Mouse (Mus musculus) heart, postnatal 10 days (tissue): ENCODE measurements at regions not wholly inside any gene's neighbourhood (a gene's known extent, or its start where the extent isn't known, plus 50 kb on each side); places are given as distances from the start of the nearest gene placed in this dataset.

Source experiments
- DNase-seq, 2 experiments: peaks; one replicate each; pipeline ENCODE4 v3.0.0; 2021
- intact Hi-C: fragments of 180-260 bp; cut with DNase I; formaldehyde crosslinking; loops from one replicate; pipeline ENCODE4 v1.15.1; 2025

DNA sequence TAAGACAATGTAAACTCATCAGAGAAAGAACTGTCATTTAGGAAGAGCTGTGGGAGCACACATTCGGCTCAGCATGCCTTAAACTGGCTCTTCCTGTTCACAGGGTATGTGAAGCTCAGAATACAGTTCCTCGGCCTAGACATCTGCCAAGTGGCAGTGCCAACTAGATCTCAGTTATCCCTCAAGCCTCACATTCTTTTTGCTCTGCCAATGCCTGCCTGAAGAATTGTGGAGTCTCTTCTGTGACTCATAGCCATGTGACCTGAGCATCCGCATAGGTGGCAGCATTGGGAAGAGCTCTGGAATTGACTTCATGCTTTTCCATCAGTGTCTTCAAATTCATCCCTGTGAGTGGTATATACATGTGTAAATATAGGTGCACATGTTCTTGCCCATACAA lies 59.7 kb downstream of the Prlhr start:
- intact Hi-C loops, result no loop called here
- no peak for DNase-seq

DNA sequence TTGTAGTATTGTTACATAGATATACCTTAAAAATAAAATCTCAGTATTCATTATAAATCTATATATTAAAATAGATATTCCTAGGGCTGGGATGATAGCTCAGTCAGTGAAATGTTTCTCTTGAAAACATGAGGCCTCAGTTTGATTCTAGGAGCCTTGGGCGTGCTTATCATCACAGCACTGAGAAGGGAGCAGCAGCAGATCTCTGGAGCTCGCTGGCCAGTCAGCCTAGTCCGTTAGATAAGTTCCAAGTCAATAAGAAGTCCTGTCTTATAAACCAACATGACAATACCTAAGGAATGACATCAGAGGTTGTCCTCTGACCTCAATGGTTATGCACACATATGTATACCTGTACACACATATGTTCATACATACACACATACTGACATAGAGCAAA lies 68.7 kb downstream of the Prlhr start:
- DNase-seq, result no peak
- intact Hi-C loops, result no loop called here

DNA sequence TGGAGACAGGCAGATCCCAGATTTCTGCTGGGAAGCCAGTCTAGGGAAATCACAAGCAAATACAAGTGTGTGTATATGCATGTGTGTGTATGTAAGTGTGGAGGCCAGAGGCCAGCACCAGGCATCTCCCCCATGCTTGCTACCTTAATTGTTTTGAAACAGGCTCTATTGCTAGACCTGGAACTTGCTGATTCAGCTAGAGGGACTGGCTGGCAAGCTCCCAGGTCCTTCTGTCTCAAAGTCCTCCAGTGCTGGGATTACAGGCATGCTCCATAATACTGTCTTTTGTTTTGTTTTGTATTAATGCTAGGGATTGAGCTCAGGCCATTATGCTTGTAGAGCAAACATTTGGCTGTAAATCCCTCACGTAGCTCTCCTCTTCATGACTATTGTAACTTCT lies 70.4 kb downstream of the Prlhr start:
- peak in 1 of 2 experiments; percentile 2 for DNase-seq
- intact Hi-C loops, result no loop called here

DNA sequence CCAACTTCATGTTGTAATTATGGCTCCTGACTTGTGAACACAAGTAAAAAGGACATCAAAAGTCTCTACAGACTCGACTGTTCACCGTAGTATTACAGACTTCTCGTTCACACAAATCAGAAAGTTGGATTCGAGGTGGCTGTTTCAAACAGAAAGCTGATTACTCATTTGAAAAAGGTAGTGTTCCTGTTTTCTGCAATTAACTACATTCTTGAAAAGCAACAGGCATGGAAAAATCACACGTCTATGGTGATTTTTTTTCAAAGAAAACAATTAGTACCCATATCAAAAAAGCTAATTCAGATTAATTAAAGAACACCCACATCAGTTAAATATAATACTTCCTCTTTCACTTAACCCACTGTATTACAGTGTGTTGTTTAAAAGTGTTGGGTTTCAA lies 71.5 kb downstream of the Prlhr start:
- DNase-seq, result no peak
- intact Hi-C loops, result no loop called here

DNA sequence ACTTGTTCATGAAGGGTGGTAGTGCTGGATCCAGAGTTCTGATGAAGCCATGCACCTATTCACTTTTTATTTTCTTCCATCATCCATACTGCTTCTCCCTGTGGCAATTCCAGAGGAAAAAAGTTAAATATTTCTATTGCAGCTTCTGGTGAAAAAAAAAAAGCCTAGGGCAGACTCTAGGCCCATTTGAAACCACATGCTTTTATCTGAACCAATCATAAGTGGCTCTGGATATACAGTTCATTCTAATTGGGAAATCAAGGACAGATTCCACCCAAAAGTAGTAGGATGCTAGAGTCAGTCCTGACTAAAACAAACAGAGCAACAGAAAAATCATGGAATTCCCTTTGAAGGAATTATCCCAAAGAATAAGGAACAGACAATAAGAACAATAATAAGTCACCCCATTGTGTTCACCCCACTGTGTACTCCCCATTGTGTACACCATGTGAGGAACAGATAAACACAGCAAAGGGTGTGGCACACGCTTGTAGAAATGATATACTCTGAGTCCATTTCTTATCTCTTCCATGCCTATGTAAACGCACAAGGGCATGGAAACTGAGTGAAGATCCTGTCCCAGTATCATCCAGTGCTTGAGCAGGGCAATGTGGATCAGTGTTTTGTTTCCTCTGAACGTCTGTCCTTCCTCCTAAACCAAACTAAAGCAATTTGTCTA lies 81.4 kb downstream of the Prlhr start:
- DNase-seq, result no peak
- intact Hi-C loops, result no loop called here

DNA sequence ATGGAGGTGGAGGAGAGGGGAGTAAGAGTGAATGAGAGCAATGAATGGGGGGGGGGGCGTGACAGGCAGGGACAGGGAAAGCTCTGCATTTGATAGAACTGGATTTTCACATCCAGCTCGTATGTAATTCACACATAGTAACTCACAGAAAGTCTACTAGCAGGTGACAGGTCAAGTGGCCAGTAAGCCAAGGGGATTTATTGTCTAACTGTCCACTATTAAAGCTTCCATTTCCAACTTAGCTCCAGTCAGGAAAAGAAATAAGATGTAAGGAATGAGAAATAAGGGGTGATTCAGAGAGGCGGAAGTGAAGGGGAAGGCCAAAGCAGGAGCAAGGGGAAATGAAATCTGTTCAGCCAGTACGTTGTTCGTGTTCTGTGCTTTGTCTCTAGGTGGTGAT lies 83.4 kb downstream of the Prlhr start:
- DNase-seq, result no peak
- intact Hi-C loops, result no loop called here

DNA sequence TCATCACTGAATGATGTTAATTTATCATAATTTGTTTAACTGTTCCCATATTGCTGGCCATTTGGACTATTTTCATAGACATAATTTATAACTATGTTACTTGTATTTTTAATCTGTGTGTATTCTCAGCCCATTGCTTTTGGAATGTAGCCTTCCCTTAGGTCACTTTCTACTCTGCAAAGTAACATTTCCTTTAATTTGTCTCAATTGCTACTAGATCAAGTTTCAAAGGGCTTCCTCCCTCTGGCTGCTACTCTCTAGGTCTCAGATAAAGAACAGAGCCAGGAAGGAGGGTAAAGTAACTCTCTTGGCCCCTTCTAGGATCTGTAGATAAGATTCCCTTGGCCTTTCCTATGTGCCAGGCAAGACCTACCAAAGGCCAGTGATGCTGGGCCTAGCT lies 85.4 kb downstream of the Prlhr start:
- no peak for DNase-seq
- intact Hi-C loops, result no loop called here

DNA sequence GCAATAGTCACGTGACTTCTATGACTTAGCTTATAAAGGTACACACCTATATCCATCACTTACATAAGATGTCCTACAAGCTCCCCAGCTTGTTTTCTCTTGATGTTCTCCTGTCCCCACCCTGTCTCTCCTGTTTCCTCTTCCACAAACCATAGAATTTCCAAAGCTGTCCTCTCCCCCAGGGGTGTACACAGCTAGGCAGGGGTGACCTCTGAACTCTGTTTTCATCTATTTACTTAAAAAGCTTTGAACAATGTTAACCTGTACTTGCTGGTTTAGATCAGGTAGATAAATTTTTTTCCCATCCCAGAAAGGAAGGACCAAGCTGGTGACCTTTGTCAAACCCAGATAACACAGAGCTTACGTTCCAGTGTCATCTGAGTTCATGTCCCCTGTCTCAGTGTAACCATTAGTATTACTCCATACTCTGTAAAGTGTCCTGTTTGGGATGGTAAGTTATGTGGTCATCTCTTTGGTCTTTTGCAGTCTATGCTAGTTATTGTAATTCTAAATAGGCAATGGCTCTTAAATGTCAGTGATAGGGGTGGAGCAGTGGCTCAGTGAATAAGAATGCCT lies 89.0 kb downstream of the Prlhr start:
- intact Hi-C loops, result no loop called here
- DNase-seq, result no peak

DNA sequence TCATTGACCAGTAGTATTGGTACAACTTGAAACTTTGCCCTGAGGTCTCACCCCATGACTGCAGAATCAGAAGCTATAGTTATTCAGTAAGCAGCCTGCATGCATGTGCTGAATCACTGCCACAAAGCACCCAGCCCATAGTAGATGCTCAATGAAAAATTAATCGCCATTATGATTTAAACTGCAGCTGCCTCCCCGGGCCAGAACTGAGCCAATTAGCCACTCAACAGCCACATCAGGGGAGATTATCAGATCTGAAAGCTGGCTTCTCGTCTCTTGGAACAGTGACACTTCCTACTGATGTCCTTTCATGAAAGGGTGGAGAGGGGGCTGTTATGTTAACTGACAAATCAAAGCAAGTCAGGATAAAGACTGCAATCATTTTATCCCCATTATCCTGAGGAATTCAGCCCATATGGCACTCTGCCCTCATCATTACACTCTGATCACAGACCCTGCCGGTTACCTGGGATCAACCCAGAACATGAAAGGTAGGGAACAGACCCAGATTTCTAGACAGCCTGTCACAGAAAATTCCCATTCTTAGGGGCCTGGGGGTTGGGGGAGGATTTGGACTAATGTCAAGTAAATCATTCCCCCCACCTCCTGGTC lies 104.0 kb downstream of the Prlhr start:
- DNase-seq, result no peak
- intact Hi-C loops, result no loop called here

DNA sequence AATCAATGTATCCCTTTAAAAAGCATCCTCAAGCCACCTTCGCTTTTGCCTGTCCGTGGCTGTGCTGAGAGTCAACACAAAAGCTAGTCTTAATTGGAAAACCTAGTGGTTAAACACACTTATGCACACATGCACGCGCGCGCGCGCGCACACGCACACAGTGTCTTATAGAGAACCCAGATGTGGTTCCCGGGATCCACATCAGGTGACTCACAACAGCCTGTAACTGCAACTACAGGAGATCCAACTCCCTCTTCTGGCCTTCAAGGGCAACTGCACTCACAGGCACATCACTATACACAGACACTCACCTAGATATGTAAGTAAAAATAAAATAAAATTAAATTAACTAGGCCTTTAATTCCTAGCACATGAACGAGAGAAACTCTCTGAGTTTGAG lies 118.4 kb upstream of the Fam204a start:
- no peak for DNase-seq
- intact Hi-C loops, result no loop called here

DNA sequence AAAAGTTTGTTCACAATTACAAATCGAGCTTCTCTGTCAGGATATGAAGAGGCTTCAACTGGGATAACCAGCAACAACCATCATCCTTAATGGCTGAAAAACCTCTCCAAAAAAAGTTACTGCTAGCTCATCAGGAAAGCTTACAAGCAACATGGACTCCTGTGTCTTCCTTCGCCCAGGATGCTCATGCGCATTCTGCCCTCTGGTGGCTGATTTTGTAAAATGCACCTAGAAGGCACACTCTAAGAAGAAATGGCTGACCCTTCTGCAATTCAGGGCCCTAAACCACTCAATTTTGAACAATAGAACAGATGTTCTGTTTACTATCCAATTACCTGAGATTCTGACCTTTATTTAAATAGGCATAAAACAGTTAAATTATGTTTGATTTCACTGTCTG lies 115.0 kb upstream of the Fam204a start:
- peak; percentile 50 to 72 for DNase-seq
- intact Hi-C loops, result no loop called here

DNA sequence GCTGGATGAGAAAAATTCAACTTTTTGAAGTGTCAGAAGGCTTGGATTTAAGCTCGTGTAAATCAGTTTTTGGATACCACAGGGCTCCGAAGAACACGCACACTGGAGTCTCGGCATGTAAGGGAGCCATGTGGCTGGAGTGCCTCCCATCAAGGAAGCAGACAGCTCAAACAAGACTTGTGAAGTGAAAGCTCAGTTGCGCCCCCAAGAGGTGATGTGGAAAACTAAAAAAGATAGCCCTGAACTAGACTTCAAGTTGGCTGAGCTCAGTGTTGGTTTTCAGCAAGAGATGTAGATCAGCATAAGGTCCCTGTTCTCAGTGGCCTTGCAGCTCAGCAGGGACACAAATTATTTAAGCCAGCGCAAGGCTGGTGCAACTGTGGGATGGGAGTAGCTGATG lies 113.7 kb upstream of the Fam204a start:
- intact Hi-C loops, result no loop called here
- no peak for DNase-seq

DNA sequence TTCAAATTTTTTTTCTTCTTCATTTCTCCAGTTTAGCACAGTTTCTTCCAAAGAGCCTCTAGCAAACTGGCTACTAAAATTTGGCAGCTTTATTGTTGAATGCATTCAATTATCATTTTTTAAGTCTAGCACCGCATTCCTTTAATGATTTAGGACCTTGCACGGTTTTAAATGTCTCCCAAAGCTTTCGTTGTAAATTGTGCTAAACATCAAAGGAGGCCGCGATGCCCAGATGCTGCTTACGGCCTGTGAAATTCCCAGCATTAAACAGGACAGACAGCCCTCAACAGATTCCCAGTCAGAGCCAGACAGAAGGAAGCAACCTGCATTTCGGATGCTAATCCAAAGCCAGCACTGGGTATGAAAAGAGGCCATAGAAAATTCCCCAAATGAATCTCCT lies 108.0 kb upstream of the Fam204a start:
- DNase-seq, result no peak
- intact Hi-C loops, result no loop called here

DNA sequence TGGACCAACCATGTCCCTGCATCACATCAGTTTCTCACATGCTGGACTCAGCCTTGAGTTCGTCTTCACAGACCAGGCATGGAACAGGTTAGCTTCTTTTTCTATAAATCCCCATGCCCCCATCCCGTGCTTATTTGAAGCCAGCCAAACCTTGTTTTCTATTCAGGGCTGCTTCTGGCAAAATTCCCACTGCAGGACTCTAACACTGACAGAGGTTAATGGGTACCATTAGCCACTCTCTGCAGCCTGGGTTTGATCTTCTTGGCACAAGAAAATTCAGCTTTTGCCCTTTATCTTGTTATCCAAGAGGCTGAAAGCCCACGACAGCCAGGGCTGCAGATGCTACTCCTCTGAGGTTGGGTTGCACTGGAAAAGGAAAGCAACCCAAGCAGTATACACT lies 101.8 kb upstream of the Fam204a start:
- intact Hi-C loops, result no loop called here
- no peak for DNase-seq

DNA sequence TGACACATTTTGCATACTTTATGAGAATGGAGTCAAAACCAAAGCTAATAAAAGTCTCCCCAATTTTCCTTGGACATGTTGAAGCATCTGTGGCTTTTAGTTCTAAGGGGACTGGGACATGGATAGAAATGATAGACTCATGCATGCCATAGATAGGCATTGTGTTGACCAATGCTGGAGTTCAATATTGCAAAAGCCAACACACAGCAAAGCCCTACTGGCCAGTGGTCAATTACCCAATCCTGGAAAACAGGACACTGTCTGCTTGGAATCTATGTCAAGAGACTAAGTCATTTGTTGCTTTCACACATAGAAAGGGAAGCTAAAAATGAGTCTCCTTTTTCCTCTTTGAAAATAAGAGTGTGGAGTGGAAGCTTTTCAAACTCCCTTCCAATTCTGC lies 99.1 kb upstream of the Fam204a start:
- no peak for DNase-seq
- intact Hi-C loops, result no loop called here

DNA sequence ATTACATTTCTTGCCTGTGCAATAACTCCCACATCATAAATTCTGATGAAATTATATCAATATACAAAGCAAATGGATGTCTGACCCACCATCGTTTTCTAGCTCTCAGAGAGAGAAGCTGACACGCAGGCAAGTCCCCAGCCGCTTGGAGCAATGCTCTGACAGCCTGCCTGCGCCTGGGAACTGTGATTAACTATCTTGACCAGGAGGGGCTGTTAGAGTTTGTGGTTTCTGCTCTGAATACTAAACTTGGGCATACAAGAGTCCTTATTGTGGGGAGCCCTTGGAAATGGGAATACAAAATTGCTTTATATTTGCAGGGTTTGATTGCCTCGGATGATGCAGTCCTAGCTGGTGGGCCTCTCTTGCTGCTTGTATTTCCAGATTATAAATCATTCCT lies 98.6 kb upstream of the Fam204a start:
- intact Hi-C loops, result no loop called here
- no peak for DNase-seq

DNA sequence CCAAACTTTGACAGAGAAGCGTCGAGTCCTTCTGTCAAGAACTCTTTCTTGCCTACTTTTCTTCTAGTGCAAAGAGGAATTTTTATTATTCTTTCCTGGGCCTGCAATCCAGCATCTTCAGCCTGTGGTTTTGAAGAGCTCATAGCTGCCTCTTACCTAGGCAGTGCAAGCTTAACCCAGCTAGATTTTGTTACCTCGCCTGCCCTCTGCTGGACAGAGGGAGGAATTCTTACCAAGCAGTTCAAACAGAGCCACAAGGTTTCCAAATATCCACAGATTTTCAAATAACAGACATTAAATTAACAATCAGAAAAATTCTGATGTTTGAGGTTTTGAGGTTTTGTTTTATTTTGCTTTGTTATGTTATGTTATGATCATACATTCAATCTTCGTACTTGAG lies 84.1 kb upstream of the Fam204a start:
- intact Hi-C loops, result loop anchor here (1.0 to 10.0 kb wide), 4 partner anchors 168 to 896 kb away; no protein-coding TSS in a partner anchor
- DNase-seq, result peak; percentile 63 to 81

DNA sequence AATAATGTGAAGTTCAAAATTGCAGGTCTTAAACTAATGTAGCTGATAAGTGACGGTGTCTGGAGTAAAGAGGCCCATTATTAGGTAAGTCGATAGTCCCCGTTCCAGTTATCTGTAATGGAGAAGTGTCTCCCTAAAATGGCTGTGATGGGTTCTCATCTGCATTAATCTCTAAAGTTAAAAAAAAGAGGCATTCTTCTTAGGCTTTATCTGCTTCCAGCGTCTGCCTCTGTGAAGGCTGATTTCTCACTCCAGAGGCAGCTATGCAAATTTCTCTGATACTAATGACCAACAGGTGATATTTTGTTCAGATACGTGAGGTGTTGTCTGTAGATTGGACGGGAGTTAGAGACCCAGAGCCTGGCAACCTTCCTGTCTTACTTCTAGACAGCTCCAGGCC lies 75.9 kb upstream of the Fam204a start:
- DNase-seq, result no peak
- intact Hi-C loops, result no loop called here

DNA sequence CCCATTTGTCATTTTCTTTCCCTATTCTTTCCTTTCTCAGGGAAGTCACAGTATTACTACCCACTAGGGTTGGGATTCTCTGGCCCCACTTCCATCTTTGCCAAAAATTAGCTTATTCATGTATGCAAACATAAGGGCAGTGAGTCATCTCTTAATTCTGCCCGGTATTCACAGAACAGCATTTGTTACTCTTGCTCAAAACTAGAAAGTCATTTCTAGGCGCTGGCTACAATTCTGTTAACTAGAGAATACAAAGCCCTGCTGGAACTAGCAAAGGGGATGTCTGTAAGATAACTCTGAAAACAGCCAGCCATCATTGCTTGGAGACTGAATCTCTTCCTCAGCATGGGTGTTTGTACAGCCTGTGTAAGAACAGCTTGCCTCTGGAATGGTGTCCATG lies 74.4 kb upstream of the Fam204a start:
- no peak for DNase-seq
- intact Hi-C loops, result no loop called here

DNA sequence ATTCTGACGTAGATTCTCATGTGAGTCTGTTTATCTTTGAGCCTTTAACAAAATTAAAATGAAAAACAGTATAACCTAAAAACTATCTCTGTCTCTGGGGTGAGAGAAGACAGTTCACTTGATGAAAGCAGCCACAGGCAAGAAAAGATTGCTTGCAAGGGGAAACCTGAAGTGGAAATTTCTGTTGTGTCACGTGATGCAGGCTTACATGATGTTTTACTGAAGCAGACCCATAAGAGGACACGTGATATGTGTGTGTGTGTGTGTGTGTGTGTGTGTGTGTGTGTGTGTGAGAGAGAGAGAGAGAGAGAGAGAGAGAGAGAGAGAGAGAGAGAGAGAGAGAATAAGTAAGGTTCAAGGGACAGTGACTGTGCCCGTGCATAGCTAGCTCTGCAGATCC lies 63.7 kb upstream of the Fam204a start:
- DNase-seq, result no peak

DNA sequence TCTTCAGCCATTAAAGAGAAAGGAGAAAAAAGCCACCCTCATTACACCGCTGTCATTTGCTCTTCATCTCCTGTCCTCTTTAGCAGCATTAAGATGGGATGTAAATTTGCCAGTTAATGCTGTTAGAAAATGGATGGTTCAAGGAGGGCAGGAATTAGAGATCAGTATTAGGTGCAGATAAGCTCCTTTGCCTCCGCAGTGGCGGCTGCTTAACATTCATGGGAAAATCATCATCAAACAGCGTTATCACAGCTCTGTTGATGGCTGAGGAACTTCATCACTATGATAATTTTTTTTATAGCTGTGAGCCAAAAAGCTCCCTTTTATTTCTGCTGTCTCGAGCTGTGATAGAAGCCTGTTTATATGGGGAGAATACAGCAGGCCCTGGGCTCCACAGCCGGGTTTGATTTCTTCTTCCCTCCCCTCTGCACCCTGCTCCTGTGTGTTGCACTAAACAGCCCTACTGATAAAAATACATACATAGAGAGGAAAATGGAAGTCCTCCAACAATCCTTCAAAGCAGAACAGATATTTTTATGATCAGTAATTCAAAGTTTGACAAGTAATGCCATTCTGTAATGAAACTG lies 60.4 kb upstream of the Fam204a start:
- DNase-seq, result no peak
- intact Hi-C loops, result no loop called here

More for the DNA sequence above, 63.7 kb upstream of the Fam204a start:
- intact Hi-C loops, result no loop called here

DNA sequence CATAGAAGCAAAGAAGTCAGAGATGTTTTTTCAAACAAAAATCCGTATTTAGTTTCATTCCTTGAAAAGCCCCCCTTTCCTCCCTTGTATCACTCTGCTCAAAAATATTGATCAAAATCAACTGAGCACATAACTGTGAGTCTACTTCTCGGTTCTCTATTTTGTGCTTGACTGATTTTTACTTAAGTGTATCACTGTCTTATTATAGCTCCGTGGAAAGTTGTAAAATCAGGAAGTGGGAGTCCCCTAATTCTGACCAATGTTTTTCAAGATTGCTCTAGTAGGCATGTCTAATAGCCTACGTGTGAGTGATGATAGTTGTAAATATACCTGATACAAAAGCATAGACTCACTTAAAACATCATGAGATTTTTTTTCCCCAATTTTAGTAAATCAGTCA lies 58.4 kb upstream of the Fam204a start:
- intact Hi-C loops, result no loop called here

More for the DNA sequence above, 58.4 kb upstream of the Fam204a start:
- DNase-seq, result no peak
